Mouse (Mus musculus) midbrain, embryonic 11.5 days (tissue): ENCODE data around the gene Clec4b2. TPM values are rescaled to one million over a fixed set of nuclear protein-coding genes. Genes with fewer than 3 reads are reported as not detected.
"Not testable (repeated sequence)": the region's sequence is repeated elsewhere in the genome, so short reads cannot be mapped to it uniquely, and the experiment has no call there.

ENCODE experiments used
- ATAC-seq: fragments of 200-750 bp; cut with Nextera tagmentation; 2 replicates; pipeline ENCODE4 v1.8.0; 2017; ENCODE audit warnings: moderate TSS enrichment, moderate library complexity; ENCODE audit not compliant: low FRiP score
- DNase-seq: peaks from one replicate; pipeline ENCODE4 v3.0.0; 2015; ENCODE audit warnings: low spot score; ENCODE audit errors: missing footprints
- H3K27ac ChIP-seq: fragments of 300-500 bp; sonication (generic); 2 replicates; pipeline ENCODE4 v1.5.1; 2014; ENCODE audit warnings: low read depth, low read length
- H3K27me3 ChIP-seq: fragments of 300-500 bp; sonication (generic); 2 replicates; pipeline ENCODE4 v1.6.1; 2014; ENCODE audit warnings: mild to moderate bottlenecking, low read length, moderate library complexity, mixed read lengths; ENCODE audit not compliant: control insufficient read depth, insufficient read depth
- H3K36me3 ChIP-seq: fragments of 300-500 bp; sonication (generic); 2 replicates; pipeline ENCODE4 v1.6.1; 2014; ENCODE audit warnings: mild to moderate bottlenecking, low read length, moderate library complexity, mixed read lengths; ENCODE audit not compliant: control insufficient read depth, insufficient read depth
- H3K4me1 ChIP-seq: fragments of 300-500 bp; sonication (generic); 2 replicates; pipeline ENCODE4 v1.6.1; 2014; ENCODE audit warnings: low read length; ENCODE audit not compliant: control insufficient read depth, insufficient read depth
- H3K4me2 ChIP-seq: fragments of 300-500 bp; sonication (generic); 2 replicates; pipeline ENCODE4 v1.6.1; 2014; ENCODE audit warnings: mild to moderate bottlenecking, moderate library complexity
- H3K4me3 ChIP-seq: fragments of 300-500 bp; sonication (generic); 2 replicates; pipeline ENCODE4 v1.5.1; 2014; ENCODE audit warnings: low read depth, low read length
- H3K9ac ChIP-seq: fragments of 300-500 bp; sonication (generic); 2 replicates; pipeline ENCODE4 v1.6.1; 2014; ENCODE audit warnings: low read length
- H3K9me3 ChIP-seq: fragments of 300-500 bp; sonication (generic); 2 replicates; pipeline ENCODE4 v1.6.1; 2016; ENCODE audit warnings: low read length; ENCODE audit not compliant: control insufficient read depth
- WGBS: fragments of 180-500 bp; shearing (Covaris S2); extraction: QIAGEN DNeasy Blood & Tissue Kit; methylation state at CpG from one replicate; pipeline ENCODE4 v1.1.7; 2014; 5-methylcytosine and 5-hydroxymethylcytosine counted together
- polyA plus RNA-seq: library from polyadenylated mRNA; unstranded; fragments of >200 nt; fragmentation: Nextera tagmentation; extraction: Ambion mirVana; gene quantifications from 2 replicates; pipeline ENCODE4 v1.2.1, GENCODE M21; 2014

Gene Clec4b2
- polyA plus RNA-seq, 1 experiment from 2014 or later, result not detected

- ATAC-seq, H3K4me1 ChIP-seq: not testable (repeated sequence)
Observed at GRCm38 (mm10) chr6:123208077-123208439, 35.4 kb downstream of the Clec4b2 start.

DNA sequence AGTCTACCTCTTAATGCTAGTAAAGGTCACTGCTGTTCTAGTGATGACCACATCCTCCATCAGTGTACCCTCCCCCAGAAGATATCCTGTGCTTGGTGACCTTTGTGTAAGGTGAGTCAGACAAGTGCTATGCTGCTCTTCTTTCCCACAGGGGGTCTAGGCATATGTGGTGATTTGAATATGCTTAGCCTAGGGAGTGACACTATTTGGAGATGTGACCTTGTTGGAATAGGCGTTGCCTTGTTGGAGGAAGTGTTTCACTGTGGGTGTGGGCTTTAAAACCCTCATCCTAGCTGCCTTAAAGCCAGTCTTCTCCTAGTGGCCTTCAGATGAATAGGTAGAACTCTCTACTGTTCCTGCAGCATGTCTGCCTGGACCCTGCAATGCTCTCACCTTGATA lies 39.0 kb downstream of the Clec4b2 start:
- H3K9me3 ChIP-seq, result no peaks in the 10 kb centered on the region
- H3K36me3 ChIP-seq, result no peaks in the 10 kb centered on the region
- no peak overlapping the region for H3K4me3 ChIP-seq
- H3K4me2 ChIP-seq, result no peak overlapping the region
- no peaks in the 10 kb centered on the region for H3K4me1 ChIP-seq
- ATAC-seq, result no peak
- no peak overlapping the region for H3K9ac ChIP-seq
- DNase-seq, result no peak
- H3K27ac ChIP-seq, result no peak overlapping the region
- 78% methylated on average over 1 of the region's 1 CpGs for WGBS
- no peaks in the 10 kb centered on the region for H3K27me3 ChIP-seq

More at GRCm38 (mm10) chr6:123208077-123208439, 35.4 kb downstream of the Clec4b2 start:
- not testable (repeated sequence) for H3K27me3 ChIP-seq, H3K4me2 ChIP-seq, H3K9me3 ChIP-seq, H3K9ac ChIP-seq, H3K27ac ChIP-seq, H3K4me3 ChIP-seq, DNase-seq, H3K36me3 ChIP-seq

- no peaks in the 10 kb centered on the region for H3K27me3 ChIP-seq
- H3K4me3 ChIP-seq, result no peak overlapping the region
- ATAC-seq (no peak), DNase-seq (no peak)
- no peaks in the 10 kb centered on the region for H3K4me1 ChIP-seq
- WGBS, result 73% methylated on average over 2 of the region's 2 CpGs
- no peak overlapping the region for H3K9ac ChIP-seq
- H3K4me2 ChIP-seq, result no peak overlapping the region
- H3K27ac ChIP-seq, result no peak overlapping the region
- no peaks in the 10 kb centered on the region for H3K9me3 ChIP-seq
- no peaks in the 10 kb centered on the region for H3K36me3 ChIP-seq
Observed at GRCm38 (mm10) chr6:123227519-123228166, 55.0 kb downstream of the Clec4b2 start.

DNA sequence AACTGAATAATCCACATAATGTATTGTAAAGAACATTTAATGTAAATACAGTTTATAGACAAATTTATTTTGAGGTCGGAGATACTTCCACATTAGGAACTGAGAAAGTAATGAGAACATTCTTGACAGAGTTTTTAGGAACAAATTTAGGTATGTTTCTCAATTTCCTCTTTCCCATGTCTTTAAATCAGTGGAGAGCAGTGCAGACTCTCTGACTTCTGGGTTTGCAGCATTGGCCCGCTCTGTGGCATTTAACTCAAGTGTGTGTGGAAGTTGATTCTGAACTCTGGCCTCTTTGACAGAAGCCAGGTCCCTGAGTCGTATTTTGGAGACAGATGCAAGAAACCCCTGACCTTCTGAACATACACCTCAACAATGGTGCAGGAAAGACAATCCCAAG lies 57.0 kb downstream of the Clec4b2 start, which contains the start of gene Clec4n:
TSS of gene Clec4n (plus strand) at position 200 of the 400 bp plus-strand sequence.
- ATAC-seq (no peak), DNase-seq (no peak)
- no peak within 1 kb of the TSS for H3K4me2 ChIP-seq
- H3K9ac ChIP-seq, result no peak within 1 kb of the TSS
- WGBS, result 86% methylated on average over 3 of the region's 3 CpGs
- H3K4me3 ChIP-seq, result no peak within 1 kb of the TSS
- H3K27ac ChIP-seq, result no peak within 1 kb of the TSS
- H3K4me1 ChIP-seq, result no peaks in the 10 kb centered on the region
- H3K27me3 ChIP-seq, result no peaks in the 10 kb centered on the region
- H3K36me3 ChIP-seq, result no peaks in the 10 kb centered on the region
- H3K9me3 ChIP-seq, result no peaks in the 10 kb centered on the region

GRCm38 (mm10) chr6:123231149-123231548 lies 58.5 kb downstream of the Clec4b2 start:
- Histone ChIP-seq H3K27me3 (no peaks in the 10 kb centered on the region), H3K4me1 (no peaks in the 10 kb centered on the region), H3K4me3 (no peak overlapping the region), H3K4me2 (no peak overlapping the region), H3K27ac (no peak overlapping the region), H3K9ac (no peak overlapping the region), H3K36me3 (no peaks in the 10 kb centered on the region), H3K9me3 (no peaks in the 10 kb centered on the region)
- no peak for ATAC-seq
- no peak for DNase-seq
- 84% methylated on average over 2 of the region's 2 CpGs for WGBS

- no peaks in the 10 kb centered on the region for H3K9me3 ChIP-seq
- no peaks in the 10 kb centered on the region for H3K36me3 ChIP-seq
- ATAC-seq, result no peak
Observed at GRCm38 (mm10) chr6:123237582-123237981, 64.9 kb downstream of the Clec4b2 start.

DNA sequence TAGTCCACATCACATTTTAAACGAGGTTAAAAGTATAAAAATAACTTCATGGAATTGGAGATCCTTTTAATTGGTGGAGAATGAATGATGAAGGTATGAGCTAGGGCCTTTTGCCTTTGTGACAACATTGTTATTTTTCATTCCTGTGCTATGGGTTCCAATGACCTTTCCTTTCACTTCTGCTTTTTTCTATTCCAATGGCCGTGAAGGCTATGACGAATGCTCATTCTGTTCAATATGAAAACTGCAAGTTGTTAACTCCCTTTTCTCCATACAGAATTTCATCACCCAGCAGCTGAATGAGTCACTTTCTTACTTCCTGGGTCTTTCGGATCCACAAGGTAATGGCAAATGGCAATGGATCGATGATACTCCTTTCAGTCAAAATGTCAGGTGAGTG lies 71.5 kb downstream of the Clec4b2 start:
- H3K27me3 ChIP-seq, result no peaks in the 10 kb centered on the region
- no peaks in the 10 kb centered on the region for H3K36me3 ChIP-seq
- H3K9ac ChIP-seq, result no peak overlapping the region
- no peaks in the 10 kb centered on the region for H3K4me1 ChIP-seq
- DNase-seq (no peak), ATAC-seq (no peak)
- no peak overlapping the region for H3K4me2 ChIP-seq
- H3K4me3 ChIP-seq, result no peak overlapping the region
- WGBS, result 89% methylated on average over 5 of the region's 5 CpGs
- H3K9me3 ChIP-seq, result no peaks in the 10 kb centered on the region
- no peak overlapping the region for H3K27ac ChIP-seq

More at GRCm38 (mm10) chr6:123237582-123237981, 64.9 kb downstream of the Clec4b2 start:
- no peak overlapping the region for H3K9ac ChIP-seq
- no peak overlapping the region for H3K4me2 ChIP-seq
- no peak overlapping the region for H3K4me3 ChIP-seq
- no peaks in the 10 kb centered on the region for H3K4me1 ChIP-seq
- no peaks in the 10 kb centered on the region for H3K27me3 ChIP-seq
- no peak for DNase-seq
- no peak overlapping the region for H3K27ac ChIP-seq

DNA sequence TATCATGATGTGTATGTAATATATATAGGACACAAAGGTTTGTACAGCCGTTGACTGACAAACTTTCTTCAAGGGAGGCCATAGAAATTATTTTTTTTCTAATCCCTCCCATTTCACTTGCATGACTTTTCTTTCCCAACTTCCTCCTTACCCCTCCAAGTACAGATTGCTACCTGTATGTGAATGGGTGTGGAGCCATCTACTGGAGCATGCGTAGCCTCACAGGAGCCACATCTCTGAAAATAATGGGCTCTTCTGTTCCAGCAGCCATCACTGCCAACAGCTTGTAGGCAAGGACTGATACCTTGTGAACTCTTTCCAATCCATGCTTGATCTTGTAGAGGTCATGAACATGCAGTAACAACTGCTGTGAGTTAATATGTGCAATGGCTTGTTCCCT lies 76.2 kb downstream of the Clec4b2 start:
- WGBS, result 94% methylated on average over 2 of the region's 2 CpGs
- not testable (repeated sequence) for H3K4me3 ChIP-seq, ATAC-seq

DNA sequence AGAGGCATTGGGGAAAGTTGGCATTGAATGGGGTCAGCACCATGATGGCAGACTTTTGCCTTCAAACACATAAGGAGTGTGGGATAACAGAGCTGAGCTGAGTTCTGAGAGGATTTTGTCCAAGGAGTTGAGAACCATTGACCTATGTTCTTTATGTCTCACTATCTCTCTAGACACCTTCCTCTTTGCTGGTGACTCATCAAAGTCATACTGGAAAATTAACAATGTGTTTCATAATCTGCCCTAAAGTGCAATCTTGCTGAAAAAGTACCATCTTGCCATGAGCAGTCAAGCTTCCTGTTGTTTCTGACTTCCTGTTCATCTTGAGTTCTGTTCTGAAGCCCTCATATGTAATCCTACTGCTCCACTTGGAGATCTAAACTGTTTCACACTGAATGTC lies 80.0 kb downstream of the Clec4b2 start:
- no peak for ATAC-seq
- Histone ChIP-seq H3K4me3 (no peak overlapping the region), H3K36me3 (no peaks in the 10 kb centered on the region), H3K9me3 (no peaks in the 10 kb centered on the region; the same call in 1 of the 2 replicates), H3K9ac (no peak overlapping the region), H3K27ac (no peak overlapping the region), H3K4me1 (no peaks in the 10 kb centered on the region), H3K4me2 (no peak overlapping the region), H3K27me3 (no peaks in the 10 kb centered on the region)
- DNase-seq, result no peak

More for the DNA sequence above, 76.2 kb downstream of the Clec4b2 start:
- H3K4me1 ChIP-seq, DNase-seq, H3K36me3 ChIP-seq, H3K4me2 ChIP-seq, H3K27me3 ChIP-seq, H3K27ac ChIP-seq, H3K9ac ChIP-seq, H3K9me3 ChIP-seq: not testable (repeated sequence)
